Mouse (Mus musculus) hindbrain, embryonic 11.5 days (tissue): ENCODE results near the gene Cep350. TPM values are rescaled to one million over a fixed set of nuclear protein-coding genes. Genes with fewer than 3 reads are reported as not detected.

Experiments used
- polyA plus RNA-seq: library from polyadenylated mRNA; unstranded; fragments of >200 nt; fragmentation: Nextera tagmentation; extraction: Ambion mirVana; gene quantifications from 2 replicates; pipeline ENCODE4 v1.2.1, GENCODE M21; 2014

Cep350 gene
- polyA plus RNA-seq, 1 experiment from 2014 or later, result 17.5 TPM

Other genes starting within 250 kb of the Cep350 start
- 5.1 and 7.9 TPM in 2 replicates for gene Lhx4, start 221.6 kb downstream of the Cep350 start, polyA plus RNA-seq
- 9.8 and 12.5 TPM in 2 replicates for gene Qsox1, start 160.4 kb downstream of the Cep350 start, polyA plus RNA-seq
- 112 and 123 TPM in 2 replicates for gene Tor1aip2, start 62.1 kb upstream of the Cep350 start, polyA plus RNA-seq
- gene Tor1aip1, start 63.2 kb upstream of the Cep350 start, polyA plus RNA-seq, result 38.8 and 44.1 TPM in 2 replicates
- 5.4 and 5.7 TPM in 2 replicates for gene Fam163a, start 231.8 kb upstream of the Cep350 start, polyA plus RNA-seq